31 mouse cellular contexts compared by ENCODE assay signal in genomic region chr9:65273048-65273809, GRCm38 (mm10). TPM values are rescaled to one million over a fixed set of nuclear protein-coding genes. Genes with fewer than 3 reads are reported as not detected.
A peak's percentile ranks its signal among the peaks of the same experiment; 100 is the strongest.
DNase-seq lines count a peak whose midpoint lies in the region; ATAC-seq lines count a peak whose summit lies in the region.
"Had no signal": no experiment of that assay in that cellular context is flagged by ENCODE, and none has a peak within 500 bp of the region (broad histone marks: within the 10 kb centered on the region; RNA-seq: fewer than 3 reads in every experiment).

No protein-coding gene starts in this region.

- H3K9me3 ChIP-seq in kidney, embryonic 14.5 days (ENCODE audit: control insufficient read depth, low read length), result no peaks in the 10 kb centered on the region
- H3K9me3 ChIP-seq: embryonic facial prominence, embryonic 13.5 days; forebrain, embryonic 12.5 days; heart, embryonic 13.5 days; hindbrain, embryonic 10.5 days; hindbrain, embryonic 15.5 days; limb, embryonic 13.5 days had no signal

- H3K27ac ChIP-seq in kidney, embryonic 14.5 days (ENCODE audit: low read depth, low read length), result no peak overlapping the region
- H3K27ac ChIP-seq: embryonic facial prominence, embryonic 13.5 days; forebrain, embryonic 12.5 days; heart, embryonic 13.5 days; hindbrain, embryonic 10.5 days; hindbrain, embryonic 15.5 days; kidney, postnatal 0 days; limb, embryonic 13.5 days had no signal

- H3K4me1 ChIP-seq in kidney, embryonic 14.5 days (ENCODE audit: control insufficient read depth, insufficient read depth, low read length), result no peaks in the 10 kb centered on the region; the same call in 1 of the 2 replicates
- H3K4me1 ChIP-seq: heart, embryonic 13.5 days; hindbrain, embryonic 10.5 days had no signal

- H3K27me3 ChIP-seq in kidney, embryonic 14.5 days (ENCODE audit: control insufficient read depth, insufficient read depth, low read length), result no peaks in the 10 kb centered on the region
- H3K27me3 ChIP-seq: embryonic facial prominence, embryonic 13.5 days; hindbrain, embryonic 15.5 days; limb, embryonic 13.5 days had no signal

- H3K4me2 ChIP-seq in kidney, embryonic 14.5 days (replicated peaks; ENCODE audit: low read depth, low read length), result no peak overlapping the region
- H3K4me2 ChIP-seq: embryonic facial prominence, embryonic 13.5 days; forebrain, embryonic 12.5 days; heart, embryonic 13.5 days; hindbrain, embryonic 15.5 days; limb, embryonic 13.5 days; liver, embryonic 11.5 days; midbrain, embryonic 11.5 days had no signal

- 90% methylated on average over 13 of the region's 13 CpGs for WGBS in kidney, embryonic 14.5 days

- H3K9ac ChIP-seq in kidney, embryonic 14.5 days (ENCODE audit: low read depth, low read length), result no peak overlapping the region
- H3K9ac ChIP-seq: embryonic facial prominence, embryonic 13.5 days; forebrain, embryonic 12.5 days; forebrain, postnatal 0 days; heart, embryonic 13.5 days; hindbrain, embryonic 15.5 days; limb, embryonic 13.5 days had no signal

- H3K4me3 ChIP-seq in kidney, embryonic 14.5 days (ENCODE audit: low read length), result no peak overlapping the region
- H3K4me3 ChIP-seq: embryonic facial prominence, embryonic 13.5 days; erythroblast, embryonic 14.5 days; forebrain, embryonic 12.5 days; heart, embryonic 13.5 days; hindbrain, embryonic 10.5 days; hindbrain, embryonic 15.5 days; limb, embryonic 13.5 days had no signal

- peak; percentile 53 for DNase-seq in cerebellum, adult 9-11 months
- peak; percentile 64 to 78 for DNase-seq in kidney, adult 8-10 months
- DNase-seq in right cerebral cortex, postnatal 4 days, result no peak
- no peak for DNase-seq in lung, adult 18-20 months
- DNase-seq: adrenal gland, adult 8-10 months; B cell, adult 2 months; cerebellum, adult 11 months; forebrain, postnatal 0 days; heart, postnatal 10 days; lung, postnatal 36 days; thymus, postnatal 4 days had no signal

- no peaks in the 10 kb centered on the region for H3K36me3 ChIP-seq in kidney, embryonic 14.5 days (ENCODE audit: control insufficient read depth, insufficient read depth, low read length)
- H3K36me3 ChIP-seq: embryonic facial prominence, embryonic 13.5 days; forebrain, embryonic 12.5 days; heart, embryonic 13.5 days; hindbrain, embryonic 10.5 days; hindbrain, embryonic 15.5 days; limb, embryonic 13.5 days had no signal

- ATAC-seq in cerebellum, adult (ENCODE audit: insufficient number of reproducible peaks, low FRiP score, low TSS enrichment), result no peak
- no peak for ATAC-seq in kidney, embryonic 14.5 days (ENCODE audit: low FRiP score, low TSS enrichment)
- ATAC-seq in erythroblast, adult 5-6 weeks (replicated peaks; ENCODE audit: low FRiP score, poor library complexity, severe bottlenecking), result peak; percentile 38; the same call in 1 of the 2 replicates
- ATAC-seq: activated CD4-positive, CD25-positive, alpha-beta regulatory T cell, adult 4 months; forebrain, postnatal 0 days; inflammation-experienced regulatory T-cells, adult 6 months; midbrain, embryonic 16.5 days had no signal

RNA-seq across cellular contexts. Expression of gene Cilp, which starts 8.2 kb away (rescaled TPM):
- 0.40 and 0.64 TPM in 2 replicates for polyA plus RNA-seq in kidney, embryonic 14.5 days (2014; fragmentation: Nextera tagmentation; extraction: Ambion mirVana)
- total RNA-seq in erythroblast, adult 5-6 weeks (2015; ENCODE audit: low replicate concordance), result not detected in 2 replicates
- not detected in 2 replicates for total RNA-seq in erythroblast, adult 5-6 weeks (2017; ENCODE audit: low replicate concordance)
- total RNA-seq: layer of hippocampus, postnatal 25 days; left cerebral cortex, postnatal 36 days; megakaryocyte, adult 5-6 weeks; neutrophil, adult 5-6 weeks had no signal
- polyA plus RNA-seq: activated CD4-positive, CD25-positive, alpha-beta regulatory T cell, adult 4 months; erythroblast, embryonic 14.5 days; heart, embryonic 13.5 days; inflammation-experienced regulatory T-cells, adult 6 months had no signal

RNA-seq across cellular contexts. Expression of gene Clpx, which starts 20.8 kb away (rescaled TPM):
- polyA plus RNA-seq in kidney, embryonic 14.5 days (2014; fragmentation: Nextera tagmentation; extraction: Ambion mirVana), result 38.9 and 51.1 TPM in 2 replicates
- 16.3 and 20.8 TPM in 2 replicates for total RNA-seq in erythroblast, adult 5-6 weeks (2015; ENCODE audit: low replicate concordance)
- total RNA-seq in erythroblast, adult 5-6 weeks (2017; ENCODE audit: low replicate concordance), result 34.5 and 43.6 TPM in 2 replicates

Comparison
In these comparisons a context has a peak if more than half of its experiments do, and no peak if none do; other contexts are left out.
1. DNase-seq: peak in cerebellum, adult 9-11 months (single experiment) and kidney, adult 8-10 months (2 of 2); none in right cerebral cortex, postnatal 4 days (single experiment) and lung, adult 18-20 months (0 of 2).